Mouse (Mus musculus) T-helper 1 cell (primary cell): ENCODE results near the gene Hspa12a.

ENCODE experiments used
- in situ Hi-C: fragments of 300-600 bp; cut with MboI, MseI; formaldehyde crosslinking; loops from one replicate; pipeline ENCODE4 v1.15.1; 2025; ENCODE audit warnings: high pct_unique_total_duplicates

The Hspa12a gene

DNA sequence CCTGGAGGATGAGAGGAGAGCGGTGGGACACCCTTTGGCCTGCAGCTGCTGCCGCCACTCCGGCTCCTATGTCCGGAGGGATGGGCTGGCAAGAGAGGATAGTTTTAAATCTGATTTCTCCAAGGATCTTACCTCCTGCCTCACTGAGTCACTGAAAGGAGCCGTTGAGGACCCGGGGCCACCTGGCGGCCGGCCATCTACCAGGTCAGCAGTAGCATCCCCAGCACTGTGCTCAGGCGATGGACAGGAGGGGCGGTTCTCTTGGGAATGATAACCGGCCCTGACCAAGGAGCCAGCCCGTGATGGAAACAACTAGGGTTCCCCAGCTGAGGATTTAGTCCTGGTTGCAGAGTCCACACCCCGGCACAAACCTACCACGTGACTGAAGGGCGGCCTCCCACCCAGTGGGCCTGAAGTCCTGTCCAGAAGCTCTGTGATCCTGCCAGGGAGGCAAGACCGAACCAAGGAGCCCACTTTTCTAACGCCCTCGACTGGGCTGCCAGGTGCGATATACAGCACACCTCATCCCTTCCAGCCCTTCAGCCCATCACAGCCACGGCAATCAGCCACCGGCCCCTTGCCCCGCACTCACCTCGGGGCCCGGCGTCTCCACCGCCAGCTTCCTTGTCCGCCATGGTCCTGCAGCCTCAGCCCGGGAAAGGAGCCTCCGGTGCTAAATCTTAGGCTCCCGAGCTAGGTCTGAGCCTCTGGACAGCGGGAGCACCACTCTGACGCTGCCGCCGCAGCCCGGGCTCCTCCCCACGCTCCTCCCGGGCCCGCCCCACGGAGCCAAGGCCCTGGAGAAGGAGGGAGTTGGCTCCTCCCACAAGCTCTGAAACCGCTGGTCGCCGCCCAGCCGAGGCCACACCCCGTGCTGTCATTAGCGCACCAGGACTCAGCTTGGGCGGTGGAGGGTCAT, 82.9 kb downstream of the Hspa12a start:
- in situ Hi-C loops = no loop called here

DNA sequence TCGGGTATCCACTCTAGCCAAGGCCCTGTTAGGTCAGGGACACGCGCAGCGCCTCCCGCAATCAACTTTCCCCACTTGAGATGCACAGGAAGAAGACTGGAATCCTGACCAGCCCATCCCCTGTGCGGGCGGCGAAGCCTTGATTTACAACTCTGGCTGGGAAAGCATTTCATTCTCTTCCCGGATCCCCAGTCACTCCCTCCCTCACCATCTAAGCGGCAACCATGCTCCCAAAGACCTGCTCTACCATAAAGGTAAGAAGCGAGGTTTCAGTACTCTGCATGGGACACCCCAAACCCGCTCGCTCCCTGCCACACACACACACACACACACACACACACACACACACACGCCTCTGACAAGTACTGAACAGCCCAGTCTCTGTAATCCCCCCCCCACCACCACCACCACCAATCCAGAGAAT, 83.6 kb downstream of the Hspa12a start:
- in situ Hi-C loops = no loop called here

- in situ Hi-C loops = no loop called here
Observed at GRCm38 (mm10) chr19:58859357-58859756, 84.1 kb downstream of the Hspa12a start.

DNA sequence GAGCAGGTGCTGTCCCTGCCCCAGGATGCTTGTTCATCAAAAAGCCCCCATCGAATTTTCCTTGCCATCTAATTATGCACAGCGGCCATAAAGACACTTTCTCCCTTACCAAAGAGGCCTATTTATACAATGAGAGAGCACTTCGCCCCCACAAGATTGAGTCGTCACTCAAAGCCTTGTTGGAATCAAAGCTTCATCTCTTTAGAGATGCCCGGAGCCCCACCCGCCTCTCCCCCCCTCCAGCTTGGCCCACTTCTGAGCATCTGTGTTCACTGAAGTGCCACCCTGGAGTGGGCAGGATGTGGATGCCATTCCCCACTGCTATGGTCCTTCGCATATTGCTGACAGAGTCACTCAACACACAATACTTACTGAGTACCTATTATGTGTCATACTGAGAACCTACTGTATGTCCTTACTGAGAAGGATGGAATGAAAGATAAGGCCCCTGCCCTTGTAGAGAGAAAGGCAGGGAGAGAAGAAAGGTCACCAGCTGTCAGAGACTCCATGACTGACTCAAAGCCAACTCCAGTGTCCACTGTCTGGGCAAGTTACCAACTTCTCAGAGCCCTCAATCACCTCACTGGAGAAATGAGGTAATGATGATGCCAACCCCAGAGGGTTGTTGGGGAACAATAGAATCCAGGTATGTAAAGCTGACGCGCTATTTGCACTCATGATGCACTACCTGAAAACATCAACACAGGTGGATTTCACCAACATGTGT, 87.2 kb downstream of the Hspa12a start:
- in situ Hi-C loops = no loop called here

GRCm38 (mm10) chr19:58854899-58855298, 88.6 kb downstream of the Hspa12a start:
- in situ Hi-C loops = no loop called here

GRCm38 (mm10) chr19:58853036-58853735, 90.3 kb downstream of the Hspa12a start:
- in situ Hi-C loops = no loop called here

GRCm38 (mm10) chr19:58850719-58851466, 92.6 kb downstream of the Hspa12a start:
- in situ Hi-C loops = no loop called here

DNA sequence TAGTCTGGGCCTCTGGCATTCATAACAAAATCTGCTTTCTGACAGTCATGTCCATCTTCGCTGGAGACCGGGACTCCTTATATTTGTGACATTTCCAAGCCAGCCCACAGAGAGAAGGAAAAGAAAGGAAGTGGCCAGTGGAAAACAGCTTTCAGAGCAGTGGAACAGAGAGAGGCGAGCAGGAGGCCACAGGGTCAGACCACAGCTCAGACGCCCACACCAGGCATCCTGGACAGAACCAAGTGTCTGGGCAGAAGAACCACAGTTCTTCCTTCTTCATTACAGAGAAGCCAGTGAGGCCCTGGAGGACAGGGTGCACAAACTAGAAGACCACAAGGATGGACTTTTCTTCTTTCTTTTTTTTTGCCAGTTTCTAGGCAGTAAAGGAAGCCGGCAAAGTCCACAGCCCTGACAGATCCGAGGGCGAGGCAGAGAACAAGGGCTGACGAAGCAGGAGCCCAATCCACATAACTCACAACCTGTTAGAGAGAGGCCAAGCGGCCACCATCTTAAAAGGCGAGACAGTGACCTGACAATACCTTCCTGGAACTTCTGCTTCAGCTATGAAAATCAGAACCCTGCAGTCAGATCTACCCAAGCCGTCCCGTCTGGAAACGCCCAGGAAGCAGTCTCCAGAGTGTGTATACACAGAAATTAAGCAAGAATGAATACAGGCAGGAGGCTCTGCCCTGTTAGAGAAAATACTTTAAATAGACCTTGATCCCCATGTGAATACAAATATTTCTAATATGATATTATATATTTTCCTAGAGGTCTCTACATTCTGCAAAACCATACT, 93.9 kb downstream of the Hspa12a start:
- in situ Hi-C loops = no loop called here

DNA sequence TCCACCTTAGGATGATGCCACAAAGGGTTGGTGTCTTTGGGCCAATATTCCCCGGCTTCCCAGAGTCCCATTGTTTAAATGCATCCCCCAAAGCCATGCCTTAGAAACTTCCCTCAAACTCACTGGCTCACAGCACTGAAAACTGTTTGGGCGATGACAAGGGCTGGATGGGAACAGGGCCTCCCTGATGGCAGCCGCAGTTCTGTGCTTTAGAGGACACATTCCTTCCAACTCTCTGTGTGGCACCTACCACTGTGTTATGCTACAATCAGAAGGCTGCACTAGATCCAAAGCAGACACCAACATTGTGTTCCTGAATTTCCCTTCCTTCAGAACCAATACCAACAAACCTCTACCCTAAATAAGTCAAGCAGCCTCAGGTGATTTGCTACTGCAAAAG, 99.8 kb downstream of the Hspa12a start:
- in situ Hi-C loops = no loop called here

GRCm38 (mm10) chr19:58840721-58841271, 102.7 kb downstream of the Hspa12a start:
- in situ Hi-C loops = no loop called here

DNA sequence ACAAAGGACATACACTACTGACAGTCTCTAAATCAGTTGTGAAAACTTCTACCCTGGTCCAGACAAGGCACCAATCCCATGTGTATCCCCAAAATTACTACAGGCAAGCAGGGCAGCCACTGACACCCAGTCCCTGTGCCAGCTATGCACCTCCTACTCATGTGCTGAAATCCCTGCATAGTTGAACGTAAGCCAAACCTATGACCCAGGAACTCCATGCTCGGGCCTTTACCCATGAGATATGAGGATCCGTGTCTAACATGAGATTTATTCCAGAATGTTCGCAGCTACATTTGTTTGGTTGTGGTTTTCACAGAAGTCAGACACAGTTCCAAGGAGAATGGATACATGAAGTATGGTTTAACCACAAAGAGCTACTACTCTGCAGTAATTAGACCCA, 103.6 kb downstream of the Hspa12a start:
- in situ Hi-C loops = no loop called here

DNA sequence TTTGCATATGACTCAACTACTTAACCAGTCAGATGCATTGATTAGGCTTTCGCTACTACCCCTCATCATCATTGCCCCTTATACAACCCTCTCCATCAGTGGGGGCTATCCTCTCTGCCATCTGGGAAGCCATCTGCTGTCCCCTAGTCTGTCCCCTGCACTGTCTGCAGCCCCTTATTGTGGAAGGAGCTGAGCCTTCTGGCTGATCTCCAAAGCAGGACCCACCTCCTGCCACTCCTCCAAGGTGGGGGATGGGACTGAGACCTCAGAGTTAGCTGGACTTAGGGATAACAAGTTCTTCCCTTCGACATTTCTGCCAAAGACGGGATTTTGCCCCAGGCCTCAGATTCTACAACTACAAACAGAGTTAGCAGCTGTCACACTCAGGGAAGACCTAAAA, 104.1 kb downstream of the Hspa12a start:
- in situ Hi-C loops = no loop called here

DNA sequence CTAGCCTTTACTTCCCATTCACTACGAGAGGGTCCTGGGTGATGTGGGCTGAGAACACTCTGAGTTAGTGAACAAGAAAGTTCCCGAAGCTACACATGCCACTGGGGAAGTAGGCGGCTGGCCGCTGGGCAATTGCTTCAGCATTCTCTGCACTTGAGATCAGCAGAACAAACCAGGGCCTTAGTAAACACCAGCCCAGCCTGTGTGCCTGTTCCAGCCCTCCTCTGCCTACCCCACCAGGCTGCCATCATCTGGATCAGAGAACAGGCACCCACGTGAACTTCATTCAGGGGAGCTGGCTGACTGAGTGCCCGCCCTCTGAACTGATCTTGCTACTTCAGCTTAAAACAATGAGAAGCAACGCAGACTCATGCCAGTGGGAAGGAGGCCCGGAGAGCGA, 104.7 kb downstream of the Hspa12a start:
- in situ Hi-C loops = no loop called here

GRCm38 (mm10) chr19:58833639-58834180, 109.7 kb downstream of the Hspa12a start:
- in situ Hi-C loops = no loop called here

DNA sequence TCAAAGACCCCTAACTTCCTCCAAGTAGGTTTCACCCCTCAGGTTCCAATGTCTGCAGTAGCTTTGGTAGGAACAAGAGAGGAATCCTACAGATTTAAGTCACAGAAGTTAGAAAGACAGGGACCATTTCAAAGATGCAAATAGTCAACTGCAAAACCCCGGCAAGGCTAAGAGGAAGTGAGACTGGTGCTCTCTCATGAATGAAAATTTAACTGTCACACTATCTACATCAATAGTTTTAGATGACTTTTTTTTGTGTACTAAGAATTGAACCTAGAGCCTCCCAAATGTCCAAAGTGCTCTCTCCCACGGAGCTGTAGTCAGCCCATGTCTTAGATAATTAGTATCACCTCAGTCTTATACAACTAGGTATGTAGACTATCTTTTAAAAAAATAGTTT, 110.5 kb downstream of the Hspa12a start:
- in situ Hi-C loops = no loop called here

DNA sequence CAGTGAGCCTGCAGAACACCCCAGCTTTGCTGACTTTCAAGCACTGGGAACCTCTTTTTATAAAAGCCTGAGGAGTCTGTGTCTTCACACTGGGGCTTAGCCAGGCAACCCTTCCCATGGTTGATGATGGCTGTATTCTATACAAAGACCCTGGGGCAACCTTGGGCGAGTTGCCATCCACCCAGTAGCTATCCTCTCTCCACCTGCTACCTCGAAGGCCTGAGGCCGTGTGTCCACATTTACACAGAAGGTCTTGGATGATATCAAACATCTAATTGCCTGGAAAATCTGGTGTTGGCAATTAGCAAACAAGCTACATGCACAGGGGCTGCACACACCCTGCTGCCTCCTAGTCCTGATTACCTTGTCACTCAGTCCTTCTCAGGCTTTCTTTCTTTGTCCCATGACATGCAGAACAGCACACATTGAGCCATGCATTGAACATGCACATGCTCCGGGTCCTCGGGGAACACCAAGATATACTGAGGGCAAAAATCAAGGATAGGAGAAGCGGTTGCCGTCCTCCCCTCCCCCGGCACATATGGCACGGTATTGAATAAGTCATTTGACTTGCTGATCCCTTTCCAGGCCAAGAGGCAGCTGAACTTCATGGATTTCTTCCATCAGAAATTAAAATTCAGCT, 112.1 kb downstream of the Hspa12a start:
- in situ Hi-C loops = no loop called here

GRCm38 (mm10) chr19:58830182-58830581, 113.3 kb downstream of the Hspa12a start:
- in situ Hi-C loops = no loop called here

DNA sequence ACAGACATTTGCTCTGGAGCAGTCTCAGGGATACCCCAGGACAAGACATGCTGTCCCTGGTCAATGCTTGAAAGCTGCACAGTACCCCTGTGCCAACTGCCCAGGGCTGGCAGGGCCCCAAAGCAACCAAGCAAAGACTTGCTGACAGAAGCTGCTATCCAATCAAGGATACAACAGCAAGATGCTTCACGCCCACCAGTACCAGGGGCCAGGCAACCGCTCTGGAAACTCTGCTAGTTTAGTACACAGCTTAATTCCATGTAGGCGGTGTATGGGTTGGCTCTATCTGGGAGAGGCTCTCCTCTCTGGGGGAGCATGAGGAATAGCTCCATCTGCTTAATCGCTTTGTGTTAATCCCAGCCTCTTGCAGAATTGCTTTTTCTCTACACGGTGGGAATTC, 113.9 kb downstream of the Hspa12a start:
- in situ Hi-C loops = no loop called here

DNA sequence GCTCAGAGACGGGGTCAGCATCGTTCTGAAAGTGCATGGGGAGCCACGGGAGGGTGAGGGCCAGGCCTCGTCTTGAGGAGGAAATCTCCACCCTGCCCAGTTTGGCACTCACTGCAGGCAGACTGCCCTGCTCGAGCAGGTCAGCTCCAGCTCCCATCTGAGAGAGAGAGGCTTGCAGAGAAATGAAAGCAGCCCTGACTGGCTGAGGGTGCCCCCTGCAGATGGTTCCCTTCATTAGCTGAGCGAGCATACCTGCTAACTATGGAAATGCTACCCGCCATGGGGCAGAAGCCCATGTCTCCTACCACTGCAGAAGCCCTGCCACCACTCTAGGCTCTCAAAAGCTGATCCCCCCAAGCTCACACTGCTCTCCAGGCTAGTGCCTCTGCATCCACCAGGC, 115.8 kb downstream of the Hspa12a start:
- in situ Hi-C loops = no loop called here

- in situ Hi-C loops = no loop called here
Observed at GRCm38 (mm10) chr19:58824316-58824715, 119.1 kb downstream of the Hspa12a start.
